8 mouse cellular contexts compared by ENCODE assay signal in genomic region chr7:141462333-141462821, GRCm38 (mm10). TPM values are rescaled to one million over a fixed set of nuclear protein-coding genes. Genes with fewer than 3 reads are reported as not detected.
DNase-seq lines count a peak whose midpoint lies in the region; ATAC-seq lines count a peak whose summit lies in the region.
"Had no signal": no experiment of that assay in that cellular context is flagged by ENCODE, and none has a peak within 500 bp of the region (broad histone marks: within the 10 kb centered on the region; RNA-seq: fewer than 3 reads in every experiment).

No protein-coding gene starts in this region.

- peaks cover 22% of the 10 kb centered on the region for H3K36me3 ChIP-seq in heart, embryonic 13.5 days
- H3K36me3 ChIP-seq in midbrain, embryonic 10.5 days, result peaks cover 12% of the 10 kb centered on the region

- 14% methylated on average over 5 of the region's 5 CpGs for WGBS in heart, embryonic 13.5 days
- 19% methylated on average over 5 of the region's 5 CpGs for WGBS in midbrain, embryonic 10.5 days

- H3K9me3 ChIP-seq in heart, embryonic 13.5 days, result no peaks in the 10 kb centered on the region
- H3K9me3 ChIP-seq in midbrain, embryonic 10.5 days (replicated peaks), result no peaks in the 10 kb centered on the region

- H3K4me3 ChIP-seq in heart, embryonic 13.5 days, result peak overlapping the region; percentile 65
- H3K4me3 ChIP-seq in midbrain, embryonic 10.5 days, result peak overlapping the region; percentile 55

- H3K9ac ChIP-seq in heart, embryonic 13.5 days, result peak overlapping the region; percentile 84

- H3K27me3 ChIP-seq in heart, embryonic 13.5 days (replicated peaks), result peaks cover 71% of the 10 kb centered on the region
- H3K27me3 ChIP-seq in midbrain, embryonic 10.5 days (ENCODE audit: low read depth, poor library complexity, severe bottlenecking), result peaks cover 90% of the 10 kb centered on the region

- DNase-seq in 3T3-L1 (ENCODE audit: low read depth, low spot score) (peak; percentile 65), A20 (ENCODE audit: low read depth, low spot score) (peak; percentile 40)
- peak; percentile 74 to 89 for DNase-seq in kidney, postnatal 25 days
- no peak for DNase-seq in midbrain, embryonic 10.5 days (ENCODE audit: low spot score)
- no peak for DNase-seq in left cerebral cortex, postnatal 36 days (ENCODE audit: low spot score in 2 of 2)
- DNase-seq in spleen, postnatal 36 days (ENCODE audit: low spot score in 2 of 2), result no peak

- intact Hi-C loops in left cerebral cortex, postnatal 36 days (cut with DNase I), result no loop called here

- peak overlapping the region; percentile 97 for H3K4me2 ChIP-seq in heart, embryonic 13.5 days

- no peak for ATAC-seq in heart, embryonic 13.5 days (ENCODE audit: extremely low read depth, insufficient number of reproducible peaks, low FRiP score, low TSS enrichment)

- peak overlapping the region; percentile 53; the same call in 1 of the 2 replicates for H3K27ac ChIP-seq in heart, embryonic 13.5 days (replicated peaks)
- no peak overlapping the region for H3K27ac ChIP-seq in midbrain, embryonic 10.5 days (replicated peaks)

- H3K4me1 ChIP-seq in heart, embryonic 13.5 days, result peaks cover 59% of the 10 kb centered on the region
- peaks cover 43% of the 10 kb centered on the region for H3K4me1 ChIP-seq in midbrain, embryonic 10.5 days

RNA-seq across cellular contexts. Expression of gene Cracr2b, which starts 1.5 kb away (rescaled TPM):
- 20.2 and 23.0 TPM in 2 replicates for polyA plus RNA-seq in heart, embryonic 13.5 days (2015; fragmentation: Nextera tagmentation; extraction: Ambion mirVana)
- polyA plus RNA-seq in midbrain, embryonic 10.5 days (2016; fragmentation: Nextera tagmentation; extraction: Ambion mirVana), result 4.1 and 6.9 TPM in 2 replicates
- total RNA-seq in left cerebral cortex, postnatal 36 days (2021), result 1 to 10 TPM; 3.0 to 3.5 TPM
- total RNA-seq: common myeloid progenitor, adult 5-6 weeks had no signal

RNA-seq across cellular contexts. Expression of gene Cd151, which starts 4.8 kb away (rescaled TPM):
- polyA plus RNA-seq in heart, embryonic 13.5 days (2015; fragmentation: Nextera tagmentation; extraction: Ambion mirVana), result 28.5 and 31.4 TPM in 2 replicates
- polyA plus RNA-seq in midbrain, embryonic 10.5 days (2016; fragmentation: Nextera tagmentation; extraction: Ambion mirVana), result 17.3 and 17.6 TPM in 2 replicates
- 10 to 100 TPM; 30.9 to 35.4 TPM for total RNA-seq in left cerebral cortex, postnatal 36 days (2021)

RNA-seq across cellular contexts. Expression of gene Pnpla2, which starts 7.4 kb away (rescaled TPM):
- 42.6 and 45.7 TPM in 2 replicates for polyA plus RNA-seq in heart, embryonic 13.5 days (2015; fragmentation: Nextera tagmentation; extraction: Ambion mirVana)
- polyA plus RNA-seq in midbrain, embryonic 10.5 days (2016; fragmentation: Nextera tagmentation; extraction: Ambion mirVana), result 15.2 and 17.5 TPM in 2 replicates
- 10 to 100 TPM; 28.0 to 31.7 TPM for total RNA-seq in left cerebral cortex, postnatal 36 days (2021)

RNA-seq across cellular contexts. Expression of gene Polr2l, which starts 12.6 kb away (rescaled TPM):
- 67.3 and 76.3 TPM in 2 replicates for polyA plus RNA-seq in heart, embryonic 13.5 days (2015; fragmentation: Nextera tagmentation; extraction: Ambion mirVana)
- 82.1 and 85.0 TPM in 2 replicates for polyA plus RNA-seq in midbrain, embryonic 10.5 days (2016; fragmentation: Nextera tagmentation; extraction: Ambion mirVana)
- 10 to 100 TPM; 38.0 to 40.1 TPM for total RNA-seq in left cerebral cortex, postnatal 36 days (2021)

RNA-seq across cellular contexts. Expression of gene Tspan4, which starts 12.7 kb away (rescaled TPM):
- polyA plus RNA-seq in heart, embryonic 13.5 days (2015; fragmentation: Nextera tagmentation; extraction: Ambion mirVana), result 64.5 and 68.8 TPM in 2 replicates
- 33.3 and 38.7 TPM in 2 replicates for polyA plus RNA-seq in midbrain, embryonic 10.5 days (2016; fragmentation: Nextera tagmentation; extraction: Ambion mirVana)
- 10 to 100 TPM; 14.2 to 20.0 TPM for total RNA-seq in left cerebral cortex, postnatal 36 days (2021)

Comparison
In these comparisons a context has a peak if more than half of its experiments do, and no peak if none do; other contexts are left out.
1. DNase-seq: peak in 3T3-L1 (single experiment), A20 (single experiment) and kidney, postnatal 25 days (2 of 2); none in midbrain, embryonic 10.5 days (single experiment), left cerebral cortex, postnatal 36 days (0 of 2) and spleen, postnatal 36 days (0 of 2).